Mouse (Mus musculus) spleen, postnatal 36 days (tissue): Measurements from ENCODE around the gene Gm9573.

Experiments
- DNase-seq, 2 experiments: peaks; one replicate each; pipeline ENCODE4 v3.0.0; 2022; ENCODE audit warnings: low spot score in 2 of 2, mixed read lengths in 1 of 2

Gene Gm9573

GRCm38 (mm10) chr17:35626537-35626936, at the start of gene Gm9573:
Gene Gm9573, minus strand, starts transcription at chr17:35626637.
- no peak for DNase-seq

- DNase-seq = peak; percentile 88 to 93
Observed at GRCm38 (mm10) chr17:35673416-35674035, 47.1 kb upstream of the Gm9573 start, which contains the start of gene Gtf2h4. Gene Gtf2h4, minus strand, starts transcription at chr17:35673739.

DNA sequence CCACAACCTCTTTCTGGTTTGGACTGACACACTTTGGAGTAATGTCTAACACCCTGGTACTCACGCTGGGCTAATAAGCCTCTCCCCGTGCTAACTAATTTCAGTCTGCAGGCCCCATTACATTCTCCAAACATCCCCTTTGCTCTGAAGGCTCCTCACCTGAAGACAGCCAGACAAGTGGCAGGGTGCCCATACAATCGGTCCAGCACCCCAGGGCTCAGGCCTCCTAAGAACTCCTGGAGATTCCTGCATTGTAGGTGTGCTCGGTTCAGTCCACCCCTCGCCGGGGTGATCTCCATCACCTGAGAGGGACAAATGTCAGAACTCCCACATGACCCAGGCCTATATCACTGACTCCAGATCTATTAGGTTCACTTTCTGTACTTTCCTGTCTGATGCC, 46.1 kb upstream of the Gm9573 start:
- DNase-seq = no peak

DNA sequence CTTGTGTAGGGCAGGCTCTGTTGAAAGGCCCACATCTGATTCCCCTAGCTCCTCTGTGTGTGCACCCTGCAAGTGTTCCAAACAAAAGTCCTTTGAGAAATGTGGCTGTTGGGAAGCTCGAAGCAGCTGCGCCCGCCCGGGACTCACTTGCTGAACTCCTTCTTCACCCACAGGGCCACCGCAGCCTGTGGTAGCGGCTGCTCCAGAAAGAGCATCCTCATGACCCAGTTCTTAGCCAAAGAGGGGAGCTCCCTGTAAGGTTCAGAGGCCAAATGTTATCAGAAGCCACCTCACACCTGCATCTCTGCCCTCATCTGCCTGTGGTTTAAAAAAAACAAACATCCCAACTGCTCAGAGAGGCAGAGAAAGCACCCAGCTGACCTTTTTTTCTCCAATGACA, 45.4 kb upstream of the Gm9573 start:
- no peak for DNase-seq

DNA sequence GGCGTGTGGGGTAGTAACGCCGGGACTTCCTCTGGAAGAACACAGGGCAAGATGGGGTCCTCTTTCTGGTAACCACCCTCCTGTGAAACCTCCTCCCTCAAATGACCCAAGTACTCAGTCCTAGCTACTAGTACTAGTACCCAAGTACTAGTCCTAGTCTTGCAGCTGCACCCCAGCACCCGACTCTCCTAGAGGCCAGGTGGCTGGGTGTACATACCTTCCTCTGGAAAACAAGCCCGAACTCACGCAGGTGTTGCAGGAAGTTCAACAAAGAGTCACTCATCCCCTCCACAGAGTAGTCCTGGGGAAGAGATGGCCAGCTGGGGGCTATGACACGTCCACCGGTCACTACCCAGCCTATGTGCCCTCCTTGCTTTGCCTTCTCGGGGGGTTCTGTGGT, 43.3 kb upstream of the Gm9573 start:
- DNase-seq = no peak

GRCm38 (mm10) chr17:35667334-35668065, 41.1 kb upstream of the Gm9573 start, which contains the start of gene Vars2:
Gene Vars2, minus strand, starts transcription at chr17:35667592.
- peak; percentile 95 to 96 for DNase-seq

GRCm38 (mm10) chr17:35666851-35667256, 40.4 kb upstream of the Gm9573 start:
- peak in 1 of 2 experiments; percentile 34 for DNase-seq

DNA sequence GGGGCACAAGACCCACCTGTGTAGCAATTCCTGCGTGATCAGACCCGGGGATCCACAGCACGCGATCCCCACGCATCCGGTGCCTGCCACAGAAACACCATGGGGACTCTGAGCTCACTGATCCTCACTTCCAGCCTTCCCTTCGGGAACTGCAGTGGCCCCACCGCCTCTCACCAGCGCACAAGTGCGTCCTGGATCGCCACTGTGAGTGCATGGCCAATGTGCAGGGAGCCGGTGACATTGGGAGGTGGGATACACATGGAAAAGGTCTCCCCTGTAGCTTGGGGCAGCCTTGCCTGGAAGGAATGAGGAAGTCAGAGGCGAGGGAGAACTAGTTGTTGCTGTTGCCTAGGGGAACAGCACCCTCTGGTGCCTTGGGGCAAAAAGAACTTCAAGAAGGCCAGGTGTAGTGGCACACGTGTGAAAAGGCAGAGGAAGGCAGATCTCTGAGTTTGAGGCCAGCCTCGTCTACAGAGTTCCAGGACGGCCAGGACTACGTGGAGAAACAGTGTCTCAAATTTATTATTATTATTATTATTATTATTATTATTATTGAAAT, 39.6 kb upstream of the Gm9573 start:
- DNase-seq = peak; percentile 39 to 52

DNA sequence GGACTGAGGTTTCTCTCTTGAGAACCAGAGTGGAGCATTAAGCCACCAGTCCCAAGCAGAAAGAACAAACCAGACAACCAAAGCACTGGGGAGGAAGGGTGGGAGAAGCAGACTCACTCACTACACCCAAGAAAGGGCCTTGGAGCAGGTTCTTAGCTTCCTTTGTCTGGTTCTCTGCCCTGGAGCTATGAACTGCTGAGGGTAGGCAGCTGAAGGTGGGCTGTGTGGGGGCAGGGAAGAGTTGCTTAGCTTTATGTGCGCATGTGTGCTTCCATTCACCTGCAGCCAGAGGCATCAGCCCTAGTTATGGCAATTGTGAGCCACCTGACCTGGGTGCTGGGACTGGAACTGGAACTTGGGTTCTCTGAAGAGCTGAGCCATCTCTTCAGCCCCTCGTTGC, 26.6 kb upstream of the Gm9573 start:
- no peak for DNase-seq

DNA sequence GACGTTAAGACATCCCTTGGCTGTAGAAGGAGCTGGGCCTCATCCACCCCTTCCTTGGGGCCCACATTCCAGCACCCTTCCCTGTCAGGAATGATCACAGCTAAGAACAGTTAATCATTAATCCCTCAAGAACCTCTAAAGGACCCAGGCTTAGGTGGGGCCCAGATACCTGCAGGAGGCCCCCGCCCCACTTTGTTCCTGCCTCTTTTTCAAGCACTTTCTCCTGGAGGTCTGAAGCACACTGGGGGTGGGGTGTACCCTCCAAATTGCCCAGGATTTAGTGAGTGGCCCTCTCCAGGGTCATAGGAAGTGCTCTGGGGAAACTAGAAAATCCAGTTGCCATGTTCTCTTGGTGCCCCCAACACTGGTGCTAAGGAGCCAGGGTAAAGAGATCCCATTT, 23.0 kb upstream of the Gm9573 start:
- DNase-seq = no peak

DNA sequence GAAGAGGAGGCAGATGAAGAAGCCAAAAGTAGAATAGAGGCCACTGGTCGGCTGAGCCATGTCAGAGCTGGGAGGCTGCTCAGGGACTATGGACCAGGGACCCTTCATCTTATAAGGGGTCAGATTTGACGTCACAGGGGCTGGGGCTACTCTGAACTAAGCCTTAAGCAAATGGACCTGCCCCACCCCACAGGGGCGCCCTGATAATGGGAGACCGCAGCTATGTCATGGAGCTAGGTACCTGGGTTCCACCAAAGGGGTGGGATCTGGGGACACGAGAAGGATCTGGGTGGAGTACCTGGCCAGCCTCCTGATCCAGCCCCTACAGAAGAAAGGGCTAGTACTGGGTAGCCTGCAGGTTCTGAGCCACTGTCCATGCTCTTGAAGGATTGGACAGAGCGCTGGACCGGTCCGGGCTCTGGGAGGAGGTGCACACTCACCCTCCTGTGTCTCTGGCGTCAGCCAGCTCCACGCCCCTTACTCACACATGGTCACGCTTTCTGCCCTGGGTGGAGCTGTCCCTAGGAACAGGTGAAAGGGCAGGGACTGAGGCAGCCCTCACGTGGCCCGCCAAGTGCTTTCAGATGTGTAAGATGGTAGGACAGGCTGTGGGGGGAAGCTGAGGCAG, 17.3 kb upstream of the Gm9573 start, which contains the start of gene Mucl3:
Gene Mucl3 (minus strand): TSS at position 87 of the 628 bp plus-strand sequence.
- DNase-seq = no peak

DNA sequence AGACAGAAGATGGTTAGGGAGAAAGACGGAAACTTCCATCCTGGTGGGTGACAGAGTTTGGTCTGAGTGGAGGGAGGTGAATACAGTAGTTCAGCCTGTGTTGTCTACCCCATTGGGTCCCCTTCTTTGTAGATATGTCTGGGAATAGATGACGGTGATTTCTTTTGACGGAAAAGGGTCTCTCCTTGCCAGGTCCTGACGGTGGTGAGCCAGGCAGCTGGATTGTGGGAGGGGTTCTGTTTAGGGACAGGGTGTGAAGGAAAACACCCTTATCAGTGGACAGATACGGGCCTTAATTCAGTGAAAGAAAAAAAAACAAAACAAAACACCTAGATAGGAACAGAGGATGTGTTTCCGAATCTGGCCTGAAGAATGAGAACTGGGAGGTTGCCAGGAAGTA, 12.9 kb upstream of the Gm9573 start:
- DNase-seq = no peak

GRCm38 (mm10) chr17:35638475-35639190, 12.2 kb upstream of the Gm9573 start:
- peak in 1 of 2 experiments; percentile 26 for DNase-seq

GRCm38 (mm10) chr17:35636363-35636762, 9.9 kb upstream of the Gm9573 start:
- no peak for DNase-seq

GRCm38 (mm10) chr17:35635699-35636111, 9.3 kb upstream of the Gm9573 start:
- DNase-seq = peak; percentile 22 to 42

GRCm38 (mm10) chr17:35635202-35635601, 8.8 kb upstream of the Gm9573 start:
- no peak for DNase-seq

GRCm38 (mm10) chr17:35633992-35634391, 7.6 kb upstream of the Gm9573 start:
- no peak for DNase-seq

DNA sequence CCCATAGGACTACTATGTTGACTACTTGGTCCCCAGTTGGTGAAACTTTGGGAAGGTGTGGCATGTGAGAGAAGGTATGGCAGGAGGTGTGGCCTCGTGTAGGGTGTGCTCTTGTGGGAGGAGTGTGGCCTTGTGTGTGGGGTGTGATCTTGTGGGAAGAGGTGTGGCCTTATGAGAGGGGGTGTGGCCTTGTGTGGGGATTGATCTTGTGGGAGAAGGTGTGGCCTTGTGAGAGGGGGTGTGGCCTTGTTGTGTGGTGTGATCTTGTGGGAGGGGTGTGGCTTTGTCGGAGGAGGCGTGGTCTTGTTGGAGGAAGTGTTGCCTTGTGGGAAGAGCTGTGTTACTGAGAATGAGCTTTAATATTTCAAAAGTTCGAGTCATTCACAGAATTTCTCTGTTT, 9.3 kb downstream of the Gm9573 start:
- no peak for DNase-seq

DNA sequence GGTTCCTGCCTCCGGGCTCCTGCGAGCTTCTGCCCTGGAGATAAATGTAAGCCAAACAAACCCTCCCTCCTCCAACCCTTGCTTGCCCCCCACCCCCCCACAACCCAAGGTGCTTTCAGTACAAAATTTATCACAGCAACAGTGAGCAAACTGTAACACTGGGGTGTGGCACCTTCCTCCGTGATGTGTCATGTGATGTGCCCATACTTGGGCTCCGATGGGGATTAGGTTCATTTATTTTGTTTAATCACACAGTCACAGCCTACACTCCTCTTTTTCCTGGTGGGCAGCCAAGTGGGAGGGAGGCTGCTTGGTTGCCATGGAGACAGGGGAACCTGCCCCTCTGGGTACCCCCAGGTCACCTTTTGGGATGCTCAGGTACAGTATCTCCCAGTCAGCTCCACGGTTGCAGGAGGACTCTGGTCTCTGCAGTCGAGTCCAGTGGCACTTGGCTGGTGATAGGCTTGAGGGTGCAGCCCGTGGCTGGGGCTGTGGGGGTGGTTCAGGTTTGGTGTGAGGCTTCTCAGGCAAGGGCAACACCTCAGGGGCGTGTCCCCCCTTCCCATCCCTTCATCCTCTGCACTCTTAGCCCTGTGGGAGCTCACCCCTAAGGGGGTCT, 24.6 kb downstream of the Gm9573 start:
- DNase-seq = no peak

DNA sequence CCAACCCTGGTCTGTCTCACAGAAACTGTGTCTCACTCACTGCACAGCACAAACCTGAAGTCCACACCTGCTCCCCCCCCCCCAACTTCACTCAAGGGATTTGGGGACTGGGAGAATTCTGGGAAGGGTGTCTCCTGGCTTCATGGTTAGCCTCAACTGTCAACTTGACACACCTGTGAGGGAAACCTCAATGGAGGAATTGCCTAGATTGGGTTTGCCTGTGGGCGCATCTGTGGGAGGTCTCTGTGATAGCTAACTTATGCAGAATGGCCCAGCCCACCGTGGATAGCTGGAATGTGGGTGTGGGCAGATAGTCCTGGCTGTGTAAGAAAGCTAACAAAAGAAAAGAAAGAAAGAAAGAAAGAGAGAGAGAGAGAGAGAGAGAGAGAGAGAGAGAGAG, 25.2 kb downstream of the Gm9573 start, which contains the start of gene Sfta2:
Gene Sfta2 (plus strand): TSS at position 301 of the 400 bp plus-strand sequence.
- no peak for DNase-seq

DNA sequence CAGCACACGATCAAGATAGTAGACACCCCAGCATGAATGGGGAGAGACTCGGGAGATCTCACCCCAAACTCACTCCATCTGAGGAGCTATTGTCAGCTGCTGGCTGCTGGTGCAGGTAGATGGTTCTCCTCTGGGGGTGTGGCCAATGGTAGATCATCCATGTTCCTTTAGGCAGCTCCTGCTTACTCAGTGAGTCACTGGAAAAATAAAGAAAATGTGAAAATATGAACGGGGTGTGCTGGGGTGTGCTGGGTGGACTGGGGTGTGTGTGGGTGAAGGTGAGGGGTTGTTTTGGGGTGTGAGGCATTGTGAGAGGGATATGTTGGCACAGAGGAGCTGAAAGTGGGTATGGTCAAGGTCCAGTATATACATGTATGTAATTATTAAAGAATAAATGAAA, 29.0 kb downstream of the Gm9573 start:
- no peak for DNase-seq
